10 mouse cellular contexts compared by ENCODE assay signal in the genomic region with DNA sequence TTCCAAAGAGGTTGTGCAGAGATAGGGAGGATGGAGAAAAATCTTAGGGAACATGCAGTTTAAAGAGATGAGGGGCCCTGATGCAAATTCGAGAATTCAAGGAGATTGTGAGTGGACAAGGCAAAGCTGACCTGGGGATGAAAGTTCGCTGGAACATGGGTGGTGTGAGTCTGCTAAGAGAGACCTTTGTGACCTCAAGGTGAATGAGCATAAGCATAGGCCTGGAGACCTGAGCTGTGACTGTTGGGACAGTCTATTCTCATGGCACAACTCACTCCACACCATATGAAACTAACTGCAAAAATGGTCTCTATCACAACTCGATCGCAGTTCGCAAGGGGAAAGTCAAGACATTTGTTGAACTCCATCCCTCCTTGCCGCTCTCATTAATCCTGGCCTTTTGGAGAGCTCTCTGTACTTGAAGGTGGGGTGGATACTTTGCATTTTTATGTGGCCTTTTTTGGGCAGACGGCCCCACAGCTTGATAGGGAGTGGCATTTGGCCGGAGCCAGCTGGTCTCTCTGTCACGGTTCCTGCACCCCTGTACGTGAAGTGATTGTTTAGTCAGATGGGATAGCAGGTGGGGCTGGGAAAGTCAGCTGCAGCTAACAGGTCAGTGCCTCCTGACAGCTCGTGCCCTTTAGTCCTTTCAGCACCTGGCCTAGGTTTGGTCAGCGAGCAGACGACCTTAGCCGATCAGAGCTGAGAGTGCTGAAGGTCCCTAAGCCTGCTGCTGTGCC.
A peak's percentile ranks its signal among the peaks of the same experiment; 100 is the strongest.
DNase-seq lines count a peak whose midpoint lies in the region; ATAC-seq lines count a peak whose summit lies in the region.
"Had no signal": no experiment of that assay in that cellular context is flagged by ENCODE, and none has a peak within 500 bp of the region (broad histone marks: within the 10 kb centered on the region; RNA-seq: fewer than 3 reads in every experiment).

No protein-coding gene starts in this region.

- H3K27ac ChIP-seq in midbrain, embryonic 15.5 days = 0 out of 2 replicates have a peak overlapping the region, but pooled peaks have one; percentile 19
- H3K27ac ChIP-seq in midbrain, embryonic 11.5 days (ENCODE audit: low read depth, low read length) = no peak overlapping the region

- no peak for DNase-seq in midbrain, embryonic 11.5 days (ENCODE audit: low spot score, missing footprints)
- DNase-seq in cerebellum, adult 9-10 months = peak; percentile 93
- peak; percentile 43 for DNase-seq in kidney, adult 11 months
- peak; percentile 21 for DNase-seq in lung, postnatal 36 days
- DNase-seq in spleen, postnatal 10 days (ENCODE audit: low spot score in 2 of 2) = no peak
- DNase-seq in heart, adult 8-10 months (ENCODE audit: low spot score) = no peak
- DNase-seq: lung, embryonic 14.5 days had no signal

- no peaks in the 10 kb centered on the region for H3K36me3 ChIP-seq in midbrain, embryonic 15.5 days (replicated peaks)
- no peaks in the 10 kb centered on the region for H3K36me3 ChIP-seq in midbrain, embryonic 11.5 days (ENCODE audit: control insufficient read depth, insufficient read depth, low read length)

- H3K9me3 ChIP-seq in midbrain, embryonic 15.5 days = no peaks in the 10 kb centered on the region
- no peaks in the 10 kb centered on the region for H3K9me3 ChIP-seq in midbrain, embryonic 11.5 days (ENCODE audit: control insufficient read depth, low read length)
- H3K9me3 ChIP-seq: heart, embryonic 12.5 days had no signal

- ATAC-seq in midbrain, embryonic 15.5 days (replicated peaks) = no peak
- ATAC-seq in midbrain, embryonic 11.5 days (ENCODE audit: low FRiP score) = no peak
- no peak for ATAC-seq in CD4-positive, CD25-positive, alpha-beta regulatory T cell, adult 4 months

- H3K4me3 ChIP-seq in midbrain, embryonic 15.5 days = no peak overlapping the region
- H3K4me3 ChIP-seq in midbrain, embryonic 11.5 days (ENCODE audit: low read depth, low read length) = no peak overlapping the region
- H3K4me3 ChIP-seq: heart, embryonic 12.5 days had no signal

- H3K9ac ChIP-seq in midbrain, embryonic 15.5 days = no peak overlapping the region
- H3K9ac ChIP-seq in midbrain, embryonic 11.5 days (ENCODE audit: low read length) = no peak overlapping the region
- H3K9ac ChIP-seq: heart, embryonic 12.5 days; lung, embryonic 14.5 days had no signal

- peaks cover 12% of the 10 kb centered on the region for H3K4me1 ChIP-seq in midbrain, embryonic 15.5 days
- H3K4me1 ChIP-seq in midbrain, embryonic 11.5 days (ENCODE audit: control insufficient read depth, insufficient read depth, low read length) = peaks cover 3% of the 10 kb centered on the region; the same call in 1 of the 2 replicates

- H3K4me2 ChIP-seq in midbrain, embryonic 15.5 days = no peak overlapping the region
- no peak overlapping the region for H3K4me2 ChIP-seq in midbrain, embryonic 11.5 days
- H3K4me2 ChIP-seq: heart, embryonic 12.5 days; lung, embryonic 14.5 days had no signal

- WGBS in midbrain, embryonic 15.5 days = 59% methylated on average over 14 of the region's 14 CpGs
- 64% methylated on average over 14 of the region's 14 CpGs for WGBS in midbrain, embryonic 11.5 days

- H3K27me3 ChIP-seq in midbrain, embryonic 15.5 days (replicated peaks) = no peaks in the 10 kb centered on the region
- no peaks in the 10 kb centered on the region for H3K27me3 ChIP-seq in midbrain, embryonic 11.5 days (ENCODE audit: control insufficient read depth, insufficient read depth, low read length)
- H3K27me3 ChIP-seq: heart, embryonic 12.5 days had no signal

Comparison
In these comparisons a context has a peak if more than half of its experiments do, and no peak if none do; other contexts are left out.
1. DNase-seq: peak in cerebellum, adult 9-10 months (single experiment), kidney, adult 11 months (single experiment) and lung, postnatal 36 days (single experiment); none in midbrain, embryonic 11.5 days (single experiment), spleen, postnatal 10 days (0 of 2) and heart, adult 8-10 months (single experiment).